Mouse (Mus musculus) heart, postnatal 0 days (tissue): Measurements from ENCODE around the gene Cerk.

Experiments used
- CTCF ChIP-seq: IDR thresholded peaks from 2 replicates; pipeline ENCODE4 v1.5.1; 2016; ENCODE audit warnings: antibody characterized with exemption, control low read depth, low read depth
- EP300 ChIP-seq: IDR thresholded peaks from 2 replicates; pipeline ENCODE4 v1.6.1; 2016; ENCODE audit warnings: antibody characterized with exemption, low read depth

DNA sequence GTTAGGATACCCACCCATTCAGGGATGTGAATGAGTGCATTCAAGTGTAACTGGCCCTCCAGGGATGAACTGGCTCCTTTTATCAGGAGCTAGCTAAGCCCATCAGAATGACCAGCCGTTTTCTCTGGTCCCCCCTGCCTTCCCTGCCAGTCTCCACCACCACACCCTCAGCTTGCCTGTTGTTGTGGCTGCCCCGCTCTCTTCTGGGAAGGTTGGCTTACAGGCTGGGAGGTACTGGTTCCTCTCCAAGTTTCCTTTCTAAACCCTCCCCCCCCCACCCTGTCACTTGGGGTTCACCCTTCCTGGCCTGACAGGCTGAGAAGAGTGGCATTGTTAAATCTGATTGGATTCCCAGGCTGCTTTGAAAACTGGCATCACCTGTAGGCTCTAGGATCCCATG, 88.1 kb downstream of the Cerk start:
- no peak for TF ChIP-seq CTCF
- no peak for TF ChIP-seq EP300
